Mouse (Mus musculus) heart, postnatal 0 days (tissue): ENCODE data around the gene Wasf2.

Experiments
- CTCF ChIP-seq: IDR thresholded peaks from 2 replicates; pipeline ENCODE4 v1.5.1; 2016; ENCODE audit warnings: antibody characterized with exemption, control low read depth, low read depth
- EP300 ChIP-seq: IDR thresholded peaks from 2 replicates; pipeline ENCODE4 v1.6.1; 2016; ENCODE audit warnings: antibody characterized with exemption, low read depth

GRCm38 (mm10) chr4:133184898-133185665 is 54.8 kb downstream of the Wasf2 start:
- TF ChIP-seq EP300, result no peak
- TF ChIP-seq CTCF, result no peak
